In the genomic region with DNA sequence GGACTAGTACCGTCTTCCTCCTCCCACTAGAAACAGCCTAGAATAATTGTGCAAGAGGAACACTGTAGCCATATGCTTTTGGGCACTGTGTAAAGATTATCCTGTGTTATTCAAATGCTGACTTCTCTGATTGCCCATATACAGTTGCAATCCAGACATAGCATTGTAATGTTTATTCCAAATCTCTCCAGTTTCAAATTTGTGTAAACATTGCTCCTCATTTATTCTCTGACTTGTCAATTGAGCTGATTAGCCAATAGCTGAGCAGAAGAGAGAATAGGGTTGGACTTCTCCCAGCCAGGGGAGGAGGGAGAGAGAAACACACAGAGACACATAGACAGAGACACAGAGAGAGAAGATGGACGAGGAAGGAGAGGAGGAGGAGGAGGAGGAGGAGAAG, we compare ENCODE assay signal across 15 mouse cellular contexts. TPM values are rescaled to one million over a fixed set of nuclear protein-coding genes. Genes with fewer than 3 reads are reported as not detected.
DNase-seq lines count a peak whose midpoint lies in the region; ATAC-seq and TF ChIP-seq lines count a peak whose summit lies in the region.
"Had no signal": no experiment of that assay in that cellular context is flagged by ENCODE, and none has a peak within 500 bp of the region (broad histone marks: within the 10 kb centered on the region; RNA-seq: fewer than 3 reads in every experiment).

No protein-coding gene starts in this region.

- no peak overlapping the region for H3K9ac ChIP-seq in liver, postnatal 0 days (replicated peaks)
- H3K9ac ChIP-seq in liver, embryonic 11.5 days (ENCODE audit: low read depth, low read length): no peak overlapping the region
- no peak overlapping the region for H3K9ac ChIP-seq in intestine, embryonic 16.5 days (ENCODE audit: low read depth, low read length)
- H3K9ac ChIP-seq in stomach, embryonic 16.5 days (ENCODE audit: low read length): no peak overlapping the region
- H3K9ac ChIP-seq: forebrain, embryonic 13.5 days; limb, embryonic 12.5 days had no signal

- peak in 1 of 2 experiments; percentile 31 for DNase-seq in cerebellum, adult 2 months
- DNase-seq in cerebellum, adult 11-12 months: no peak
- no peak for DNase-seq in liver, postnatal 0 days
- no peak for DNase-seq in liver, embryonic 11.5 days (ENCODE audit: low spot score)
- DNase-seq in left cerebral cortex, postnatal 36 days (ENCODE audit: low spot score in 2 of 2): no peak
- DNase-seq: kidney, postnatal 14 days; right cerebral cortex, postnatal 14 days had no signal

- no peak overlapping the region for H3K4me3 ChIP-seq in cerebellum, adult 2 months (replicated peaks; ENCODE audit: insufficient read depth, low read depth, low read length)
- no peak overlapping the region for H3K4me3 ChIP-seq in liver, postnatal 0 days (ENCODE audit: low read depth, low read length)
- H3K4me3 ChIP-seq in liver, embryonic 11.5 days (ENCODE audit: low read depth, low read length): no peak overlapping the region
- no peak overlapping the region for H3K4me3 ChIP-seq in intestine, embryonic 16.5 days (ENCODE audit: low read length)
- H3K4me3 ChIP-seq in stomach, embryonic 16.5 days (replicated peaks; ENCODE audit: low read length): no peak overlapping the region
- H3K4me3 ChIP-seq: forebrain, embryonic 13.5 days; limb, embryonic 12.5 days; midbrain, embryonic 10.5 days; myocyte had no signal

- WGBS in cerebellum, adult 2 months: 26% methylated on average over 2 of the region's 2 CpGs
- 44% methylated on average over 2 of the region's 2 CpGs for WGBS in liver, postnatal 0 days (ENCODE audit: insufficient replicate concordance)
- WGBS in liver, embryonic 11.5 days: 50% methylated on average over 2 of the region's 2 CpGs
- 48% methylated on average over 2 of the region's 2 CpGs for WGBS in intestine, embryonic 16.5 days
- 39% methylated on average over 2 of the region's 2 CpGs for WGBS in stomach, embryonic 16.5 days

- H3K4me1 ChIP-seq in cerebellum, adult 2 months (ENCODE audit: control insufficient read depth, insufficient read depth, low read length): peaks cover 9% of the 10 kb centered on the region
- H3K4me1 ChIP-seq in liver, postnatal 0 days (ENCODE audit: insufficient read depth): no peaks in the 10 kb centered on the region
- H3K4me1 ChIP-seq in liver, embryonic 11.5 days (replicated peaks; ENCODE audit: control insufficient read depth, insufficient read depth, low read length): no peaks in the 10 kb centered on the region
- H3K4me1 ChIP-seq in intestine, embryonic 16.5 days (ENCODE audit: control insufficient read depth, insufficient read depth, low read length): no peaks in the 10 kb centered on the region
- H3K4me1 ChIP-seq in stomach, embryonic 16.5 days (ENCODE audit: control insufficient read depth, insufficient read depth, low read length): no peaks in the 10 kb centered on the region
- H3K4me1 ChIP-seq: forebrain, embryonic 13.5 days; limb, embryonic 12.5 days; midbrain, embryonic 10.5 days had no signal

- no peaks in the 10 kb centered on the region for H3K9me3 ChIP-seq in liver, postnatal 0 days (ENCODE audit: low read length)
- no peaks in the 10 kb centered on the region for H3K9me3 ChIP-seq in liver, embryonic 11.5 days (ENCODE audit: control insufficient read depth, low read length)
- H3K9me3 ChIP-seq in intestine, embryonic 16.5 days (ENCODE audit: control insufficient read depth, low read length): no peaks in the 10 kb centered on the region
- H3K9me3 ChIP-seq in stomach, embryonic 16.5 days (replicated peaks; ENCODE audit: control insufficient read depth, low read length): no peaks in the 10 kb centered on the region
- H3K9me3 ChIP-seq: forebrain, embryonic 13.5 days; limb, embryonic 12.5 days; midbrain, embryonic 10.5 days had no signal

- intact Hi-C loops in left cerebral cortex, postnatal 36 days (cut with DNase I): no loop called here

- no peaks in the 10 kb centered on the region for H3K27me3 ChIP-seq in cerebellum, adult 2 months (ENCODE audit: control insufficient read depth, insufficient read depth, low read length)
- H3K27me3 ChIP-seq in liver, postnatal 0 days (ENCODE audit: insufficient read depth, low read length): no peaks in the 10 kb centered on the region
- no peaks in the 10 kb centered on the region for H3K27me3 ChIP-seq in liver, embryonic 11.5 days (replicated peaks; ENCODE audit: control insufficient read depth, insufficient read depth, low read length)
- no peaks in the 10 kb centered on the region for H3K27me3 ChIP-seq in intestine, embryonic 16.5 days (replicated peaks; ENCODE audit: control insufficient read depth, insufficient read depth, low read length)
- H3K27me3 ChIP-seq in stomach, embryonic 16.5 days (ENCODE audit: control insufficient read depth, insufficient read depth, low read length): no peaks in the 10 kb centered on the region
- H3K27me3 ChIP-seq: forebrain, embryonic 13.5 days; limb, embryonic 12.5 days had no signal

- no peak for TF ChIP-seq POLR2A in cerebellum, adult 2 months (IDR thresholded peaks at IDR 0.05; ENCODE audit: borderline replicate concordance, insufficient read depth, low read length)

- no peak for TF ChIP-seq EP300 in liver, postnatal 0 days (IDR thresholded peaks at IDR 0.05; ENCODE audit: low read depth)

- ATAC-seq in liver, postnatal 0 days: peak; percentile 42
- no peak for ATAC-seq in liver, embryonic 11.5 days (replicated peaks; ENCODE audit: low FRiP score)
- ATAC-seq in intestine, embryonic 16.5 days: peak; percentile 58
- no peak for ATAC-seq in stomach, embryonic 16.5 days (ENCODE audit: insufficient read depth, low FRiP score)
- no peak for ATAC-seq in erythroid progenitor cell, adult 5-6 weeks (replicated peaks; ENCODE audit: low FRiP score, poor library complexity, severe bottlenecking)
- ATAC-seq: forebrain, embryonic 13.5 days had no signal

- peak overlapping the region; percentile 87 for H3K27ac ChIP-seq in cerebellum, adult 2 months (ENCODE audit: insufficient read depth, low read length)
- peak overlapping the region; percentile 64 for H3K27ac ChIP-seq in liver, postnatal 0 days (ENCODE audit: low read depth)
- H3K27ac ChIP-seq in liver, embryonic 11.5 days (ENCODE audit: low read depth, low read length): no peak overlapping the region
- H3K27ac ChIP-seq in intestine, embryonic 16.5 days (ENCODE audit: low read length): peak overlapping the region; percentile 13
- peak overlapping the region; percentile 43; the same call in 1 of the 2 replicates for H3K27ac ChIP-seq in stomach, embryonic 16.5 days (ENCODE audit: low read length)
- H3K27ac ChIP-seq: forebrain, embryonic 13.5 days; limb, embryonic 12.5 days; midbrain, embryonic 10.5 days had no signal

- TF ChIP-seq CTCF in cerebellum, adult 2 months (IDR thresholded peaks at IDR 0.05; ENCODE audit: borderline replicate concordance, insufficient read depth, low read depth, low read length): no peak
- TF ChIP-seq CTCF in liver, postnatal 0 days (IDR thresholded peaks at IDR 0.05; ENCODE audit: low read depth): no peak

- peak overlapping the region; percentile 1; the same call in 1 of the 2 replicates for H3K4me2 ChIP-seq in liver, postnatal 0 days (ENCODE audit: low read depth, low read length)
- H3K4me2 ChIP-seq in liver, embryonic 11.5 days: no peak overlapping the region
- H3K4me2 ChIP-seq in intestine, embryonic 16.5 days (ENCODE audit: low read depth, low read length): no peak overlapping the region
- H3K4me2 ChIP-seq in stomach, embryonic 16.5 days (ENCODE audit: low read depth, low read length): no peak overlapping the region
- H3K4me2 ChIP-seq: forebrain, embryonic 13.5 days; limb, embryonic 12.5 days had no signal

- no peaks in the 10 kb centered on the region; the same call in 1 of the 2 replicates for H3K36me3 ChIP-seq in liver, postnatal 0 days (replicated peaks; ENCODE audit: insufficient read depth, low read length)
- no peaks in the 10 kb centered on the region for H3K36me3 ChIP-seq in liver, embryonic 11.5 days (ENCODE audit: control insufficient read depth, insufficient read depth, low read length)
- H3K36me3 ChIP-seq in intestine, embryonic 16.5 days (ENCODE audit: control insufficient read depth, insufficient read depth, low read length): peaks cover 3% of the 10 kb centered on the region
- H3K36me3 ChIP-seq in stomach, embryonic 16.5 days (ENCODE audit: control insufficient read depth, insufficient read depth, low read length): 0 out of 2 replicates have a peak, but pooled peaks cover 4% of the 10 kb centered on the region
- H3K36me3 ChIP-seq: midbrain, embryonic 10.5 days had no signal

RNA-seq across cellular contexts. Expression of gene Parp2, which starts 26.8 kb away (rescaled TPM):
- 61.2 and 62.2 TPM in 2 replicates for polyA plus RNA-seq in cerebellum, adult 2 months (2012; rRNA removed)
- polyA plus RNA-seq in liver, postnatal 0 days (2015; fragmentation: Nextera tagmentation; extraction: Ambion mirVana): 19.1 and 22.5 TPM in 2 replicates
- polyA plus RNA-seq in liver, embryonic 11.5 days (2014; fragmentation: Nextera tagmentation; extraction: Ambion mirVana): 76.7 and 77.5 TPM in 2 replicates
- 56.4 and 60.6 TPM in 2 replicates for polyA plus RNA-seq in intestine, embryonic 16.5 days (2015; fragmentation: Nextera tagmentation; extraction: Ambion mirVana)
- polyA plus RNA-seq in stomach, embryonic 16.5 days (2015; fragmentation: Nextera tagmentation; extraction: Ambion mirVana): 56.4 and 62.2 TPM in 2 replicates
- 10 to 100 TPM; 24.0 to 28.7 TPM for total RNA-seq in left cerebral cortex, postnatal 36 days (2021)
- 18.0 and 29.3 TPM in 2 replicates for total RNA-seq in erythroid progenitor cell, adult 5-6 weeks (2015; ENCODE audit: low replicate concordance)
- total RNA-seq in erythroid progenitor cell, adult 5-6 weeks (2017; ENCODE audit: low replicate concordance): 32.5 and 63.5 TPM in 2 replicates

RNA-seq across cellular contexts. Expression of gene Ccnb1ip1, which starts 26.9 kb away (rescaled TPM):
- polyA plus RNA-seq in cerebellum, adult 2 months (2012; rRNA removed): not detected in 2 replicates
- polyA plus RNA-seq in liver, postnatal 0 days (2015; fragmentation: Nextera tagmentation; extraction: Ambion mirVana): not detected in 2 replicates
- not detected in 2 replicates for polyA plus RNA-seq in liver, embryonic 11.5 days (2014; fragmentation: Nextera tagmentation; extraction: Ambion mirVana)
- not detected in 2 replicates for polyA plus RNA-seq in intestine, embryonic 16.5 days (2015; fragmentation: Nextera tagmentation; extraction: Ambion mirVana)
- polyA plus RNA-seq in stomach, embryonic 16.5 days (2015; fragmentation: Nextera tagmentation; extraction: Ambion mirVana): not detected in 2 replicates
- total RNA-seq in left cerebral cortex, postnatal 36 days (2021): not detected
- total RNA-seq in erythroid progenitor cell, adult 5-6 weeks (2015; ENCODE audit: low replicate concordance): not detected in 2 replicates
- total RNA-seq in erythroid progenitor cell, adult 5-6 weeks (2017; ENCODE audit: low replicate concordance): not detected in 2 replicates
- total RNA-seq: gastrocnemius, adult 8-10 months had no signal
- polyA plus RNA-seq: forebrain, embryonic 13.5 days; limb, embryonic 12.5 days; midbrain, embryonic 10.5 days had no signal

RNA-seq across cellular contexts. Expression of gene Tep1, which starts 35.9 kb away (rescaled TPM):
- polyA plus RNA-seq in cerebellum, adult 2 months (2012; rRNA removed): 6.4 and 8.4 TPM in 2 replicates
- 6.2 and 6.6 TPM in 2 replicates for polyA plus RNA-seq in liver, postnatal 0 days (2015; fragmentation: Nextera tagmentation; extraction: Ambion mirVana)
- polyA plus RNA-seq in liver, embryonic 11.5 days (2014; fragmentation: Nextera tagmentation; extraction: Ambion mirVana): 4.6 and 5.5 TPM in 2 replicates
- 12.6 and 16.0 TPM in 2 replicates for polyA plus RNA-seq in intestine, embryonic 16.5 days (2015; fragmentation: Nextera tagmentation; extraction: Ambion mirVana)
- 9.7 and 11.5 TPM in 2 replicates for polyA plus RNA-seq in stomach, embryonic 16.5 days (2015; fragmentation: Nextera tagmentation; extraction: Ambion mirVana)
- 1 to 10 TPM; 2.9 to 4.1 TPM for total RNA-seq in left cerebral cortex, postnatal 36 days (2021)
- total RNA-seq in erythroid progenitor cell, adult 5-6 weeks (2015; ENCODE audit: low replicate concordance): 12.3 and 13.8 TPM in 2 replicates
- 3.0 and 3.6 TPM in 2 replicates for total RNA-seq in erythroid progenitor cell, adult 5-6 weeks (2017; ENCODE audit: low replicate concordance)

RNA-seq across cellular contexts. Expression of gene Ttc5, which starts 49.1 kb away (rescaled TPM):
- polyA plus RNA-seq in cerebellum, adult 2 months (2012; rRNA removed): 60.6 and 60.9 TPM in 2 replicates
- 15.9 and 17.7 TPM in 2 replicates for polyA plus RNA-seq in liver, postnatal 0 days (2015; fragmentation: Nextera tagmentation; extraction: Ambion mirVana)
- 43.5 and 44.6 TPM in 2 replicates for polyA plus RNA-seq in liver, embryonic 11.5 days (2014; fragmentation: Nextera tagmentation; extraction: Ambion mirVana)
- 52.6 and 60.4 TPM in 2 replicates for polyA plus RNA-seq in intestine, embryonic 16.5 days (2015; fragmentation: Nextera tagmentation; extraction: Ambion mirVana)
- 58.5 and 61.4 TPM in 2 replicates for polyA plus RNA-seq in stomach, embryonic 16.5 days (2015; fragmentation: Nextera tagmentation; extraction: Ambion mirVana)
- total RNA-seq in left cerebral cortex, postnatal 36 days (2021): 10 to 100 TPM; 55.2 to 67.9 TPM
- total RNA-seq in erythroid progenitor cell, adult 5-6 weeks (2015; ENCODE audit: low replicate concordance): 13.3 and 21.4 TPM in 2 replicates
- total RNA-seq in erythroid progenitor cell, adult 5-6 weeks (2017; ENCODE audit: low replicate concordance): 12.3 and 18.5 TPM in 2 replicates

Comparison
In these comparisons a context has a peak if more than half of its experiments do, and no peak if none do; other contexts are left out.
1. ATAC-seq: peak in liver, postnatal 0 days (single experiment) and intestine, embryonic 16.5 days (single experiment); none in liver, embryonic 11.5 days (single experiment), stomach, embryonic 16.5 days (single experiment) and erythroid progenitor cell, adult 5-6 weeks (single experiment).